Mouse (Mus musculus) adipocyte (in vitro differentiated cells): Measurements from ENCODE around the gene Gm5938.

Experiments
- DNase-seq: peaks from one replicate; pipeline ENCODE4 v3.0.0-alpha.2; 2016; ENCODE audit warnings: low spot score

Gene Gm5938

DNA sequence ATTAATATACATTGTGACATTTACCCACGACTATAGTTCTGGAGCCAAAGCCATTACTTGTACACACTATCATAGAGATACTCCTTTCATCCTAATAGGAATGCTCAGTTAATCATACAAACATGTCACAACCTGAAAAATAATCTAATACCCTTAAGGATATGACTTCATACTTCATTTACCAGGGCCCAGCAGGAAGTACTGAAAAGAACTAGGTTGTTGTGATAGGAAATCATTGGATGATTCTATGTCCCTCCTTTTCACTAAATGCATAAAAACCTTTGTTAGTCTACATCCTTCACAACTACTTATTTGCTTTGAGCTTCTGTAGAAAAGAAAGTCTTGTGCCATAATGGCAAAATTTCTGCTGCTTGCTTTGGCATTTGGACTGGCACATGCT lies at the start of gene Gm5938:
TSS of gene Gm5938 (plus strand) at position 301 of the 400 bp plus-strand sequence.
- DNase-seq, result no peak

DNA sequence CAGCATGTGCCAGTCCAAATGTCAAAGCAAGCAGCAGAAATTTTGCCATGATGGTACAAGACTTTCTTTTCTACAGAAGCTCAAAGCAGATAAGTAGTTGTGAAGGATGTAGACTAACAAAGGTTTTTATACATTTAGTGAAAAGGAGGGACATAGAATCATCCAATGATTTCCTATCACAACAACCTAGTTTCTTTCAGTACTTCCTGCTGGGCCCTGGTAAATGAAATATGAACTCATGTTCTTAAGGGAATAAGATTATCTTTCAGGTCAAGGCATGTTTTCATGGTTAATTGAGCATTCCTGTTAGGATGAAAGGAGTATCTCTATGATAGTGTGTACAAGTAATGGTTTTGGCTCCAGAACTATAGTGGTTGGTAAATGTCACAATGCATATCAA lies 34.0 kb upstream of the Gm5938 start, which contains the start of gene Obp1a:
TSS of gene Obp1a (minus strand) at position 101 of the 400 bp plus-strand sequence.
- no peak for DNase-seq
